ENCODE assay signal across 15 mouse cellular contexts in the genomic region with DNA sequence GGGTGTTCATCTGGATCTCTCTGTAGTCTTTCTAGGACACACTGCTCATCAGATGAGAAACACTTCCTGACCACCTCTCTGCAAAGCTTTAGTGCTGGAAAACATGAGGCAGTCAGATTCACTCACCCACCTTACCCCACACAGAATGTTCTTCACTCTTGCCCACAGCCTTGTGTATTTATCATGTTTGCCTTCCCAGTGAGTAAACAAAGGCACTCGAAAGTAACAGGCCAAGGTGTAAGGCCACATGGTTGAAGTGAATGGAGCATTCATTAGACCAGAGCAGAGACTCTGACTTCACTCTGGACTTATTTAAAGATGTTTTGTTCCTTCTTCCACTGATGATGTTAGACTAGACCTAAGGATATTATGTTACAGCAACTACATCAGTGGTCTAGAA.
"Had no signal": no experiment of that assay in that cellular context is flagged by ENCODE, and none has a peak within 500 bp of the region (broad histone marks: within the 10 kb centered on the region; RNA-seq: fewer than 3 reads in every experiment).

No protein-coding gene starts in this region.

- H3K9ac ChIP-seq: neural tube, embryonic 13.5 days; neural tube, embryonic 15.5 days; stomach, embryonic 15.5 days had no signal

- H3K9me3 ChIP-seq: neural tube, embryonic 13.5 days; neural tube, embryonic 15.5 days; stomach, embryonic 15.5 days had no signal

- H3K27ac ChIP-seq: neural tube, embryonic 13.5 days; neural tube, embryonic 15.5 days; stomach, embryonic 15.5 days had no signal

- H3K4me3 ChIP-seq: neural tube, embryonic 13.5 days; neural tube, embryonic 15.5 days; stomach, embryonic 15.5 days had no signal

- H3K4me1 ChIP-seq: neural tube, embryonic 15.5 days; stomach, embryonic 15.5 days had no signal

- H3K27me3 ChIP-seq: neural tube, embryonic 13.5 days; neural tube, embryonic 15.5 days; stomach, embryonic 15.5 days had no signal

- H3K4me2 ChIP-seq: neural tube, embryonic 13.5 days; neural tube, embryonic 15.5 days; stomach, embryonic 15.5 days had no signal

- DNase-seq: retina, postnatal 1 day; right cerebral cortex, adult 18-20 months; right cerebral cortex, postnatal 14 days; right cerebral cortex, postnatal 25 days; right cerebral cortex, postnatal 4 days; spleen, adult 18-20 months; thymus, adult 18-20 months; thymus, adult 2 months; thymus, postnatal 14 days; thymus, postnatal 25 days; thymus, postnatal 36 days; thymus, postnatal 4 days had no signal

- H3K36me3 ChIP-seq: neural tube, embryonic 13.5 days; neural tube, embryonic 15.5 days; stomach, embryonic 15.5 days had no signal
